Mouse (Mus musculus) embryonic fibroblast, embryonic 13.5 days (primary cell): ENCODE data around the gene Hoxa5. TPM values are rescaled to one million over a fixed set of nuclear protein-coding genes. Genes with fewer than 3 reads are reported as not detected.
A peak's percentile ranks its signal among the peaks of the same experiment; 100 is the strongest.

Experiments used
- H3K27ac ChIP-seq: 2 replicates; pipeline ENCODE4 v1.5.1; 2012; ENCODE audit warnings: low read length, control low read depth, inconsistent platforms; ENCODE audit not compliant: insufficient read depth
- H3K4me1 ChIP-seq: 2 replicates; pipeline ENCODE4 v1.6.1; 2011; ENCODE audit warnings: low read length; ENCODE audit not compliant: control insufficient read depth, insufficient read depth
- H3K4me3 ChIP-seq: 2 replicates; pipeline ENCODE4 v1.5.1; 2011; ENCODE audit warnings: mild to moderate bottlenecking, control low read depth, low read length; ENCODE audit not compliant: insufficient read depth
- CTCF ChIP-seq: IDR thresholded peaks from 2 replicates; pipeline ENCODE4 v1.5.1; 2011; ENCODE audit warnings: mild to moderate bottlenecking, control low read depth, low read length, moderate library complexity, borderline replicate concordance; ENCODE audit not compliant: insufficient read depth
- POLR2A ChIP-seq: IDR thresholded peaks from 2 replicates; pipeline ENCODE4 v1.6.1; 2011; ENCODE audit warnings: low read depth, mild to moderate bottlenecking, control low read depth, low read length, moderate library complexity
- polyA plus RNA-seq: library from polyadenylated mRNA; stranded (reverse); fragments of >200 nt; gene quantifications from 2 replicates; pipeline ENCODE4 v1.2.4, GENCODE M21; 2011; ENCODE audit warnings: low read depth; ENCODE audit not compliant: missing spikeins, insufficient read length

Hoxa5 gene
- polyA plus RNA-seq, 1 experiment: 11.9 TPM

DNA sequence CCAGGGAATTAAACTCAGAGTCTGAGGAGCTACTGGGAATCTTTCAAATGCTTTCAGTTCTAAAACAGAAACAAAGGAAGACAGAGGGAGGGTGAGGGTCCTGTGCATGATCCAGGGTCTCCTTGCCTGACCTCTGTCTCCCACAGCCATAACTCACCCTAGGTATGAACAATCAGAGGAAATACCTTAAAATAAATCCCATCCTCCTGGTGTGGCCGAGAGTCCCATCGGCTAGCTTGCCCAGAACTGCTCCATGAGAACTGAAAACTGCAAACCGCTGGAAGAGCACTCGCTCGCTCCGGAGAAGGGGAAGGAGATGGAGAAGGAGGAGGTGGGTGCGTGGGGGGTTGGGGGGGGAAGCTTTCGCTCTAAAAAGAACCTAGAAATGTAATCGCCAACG, 24.7 kb downstream of the Hoxa5 start:
- Histone ChIP-seq H3K4me3 (peak overlapping the region; percentile 45), H3K4me1 (peaks cover 2% of the 10 kb centered on the region; the same call in 1 of the 2 replicates), H3K27ac (peak overlapping the region; percentile 10; the same call in 1 of the 2 replicates)
- TF ChIP-seq POLR2A: no peak
- no peak for TF ChIP-seq CTCF

DNA sequence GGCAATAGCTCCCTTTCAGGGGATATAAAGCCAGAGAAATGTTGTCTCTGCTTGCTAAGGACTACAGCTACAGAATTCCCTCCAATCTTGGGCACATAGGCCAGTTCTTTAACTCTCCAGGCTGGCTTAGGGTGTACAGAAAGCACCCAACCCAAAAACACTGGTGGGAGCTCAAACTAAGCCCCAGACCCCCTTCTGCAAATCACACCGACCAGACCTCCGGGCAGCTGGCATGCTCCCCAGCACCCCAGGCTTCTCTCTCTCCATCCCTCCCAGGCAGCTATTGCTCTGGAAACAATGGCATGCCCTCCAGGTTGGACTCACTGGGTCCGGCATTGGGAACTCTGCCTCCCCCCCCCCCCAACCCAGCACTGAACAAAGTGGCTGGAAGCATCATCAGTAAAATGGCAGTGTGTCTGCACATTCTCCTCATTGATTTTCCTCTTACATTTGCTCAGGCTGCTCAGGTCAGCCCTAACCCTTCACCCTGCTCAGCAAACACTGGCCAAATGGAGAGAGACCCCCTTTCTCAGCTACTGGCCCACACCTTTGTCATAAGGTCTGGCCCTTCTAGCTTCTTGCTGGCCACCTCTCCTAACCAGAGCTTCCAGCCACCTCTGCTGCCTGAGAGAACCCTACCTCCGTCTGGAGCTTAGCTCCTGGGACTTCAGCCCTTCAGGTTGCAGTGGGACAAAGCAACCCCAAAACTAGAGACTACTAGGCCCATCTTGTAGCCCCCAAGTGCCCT, 25.3 kb downstream of the Hoxa5 start:
- Histone ChIP-seq H3K27ac (peak overlapping the region; percentile 68), H3K4me3 (peak overlapping the region; percentile 45), H3K4me1 (peaks cover 2% of the 10 kb centered on the region; the same call in 1 of the 2 replicates)
- TF ChIP-seq CTCF (no peak), POLR2A (no peak)

DNA sequence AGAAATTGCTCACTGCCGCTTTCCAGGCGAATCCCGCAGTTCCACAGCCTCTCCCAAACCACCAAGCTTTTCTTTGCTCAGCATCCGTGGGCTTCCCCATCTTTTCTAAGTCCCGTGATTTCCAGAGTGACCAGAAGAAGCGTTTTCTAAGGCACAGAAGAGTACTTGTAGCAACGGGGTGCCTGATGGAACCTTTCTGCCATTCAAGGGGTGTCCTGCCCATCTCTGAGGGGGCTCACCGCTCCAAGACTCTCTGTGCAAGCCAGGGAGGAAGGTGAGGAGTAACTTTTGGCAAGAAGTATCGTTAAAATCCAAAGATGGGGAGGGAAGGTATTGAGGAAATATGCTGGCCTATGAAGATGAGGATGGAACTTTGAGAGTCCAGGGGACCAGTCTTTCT, 26.6 kb downstream of the Hoxa5 start:
- TF ChIP-seq CTCF: no peak
- TF ChIP-seq POLR2A: no peak
- peak overlapping the region; percentile 68 for H3K27ac ChIP-seq
- peak overlapping the region; percentile 48 for H3K4me3 ChIP-seq
- peaks cover 2% of the 10 kb centered on the region; the same call in 1 of the 2 replicates for H3K4me1 ChIP-seq

DNA sequence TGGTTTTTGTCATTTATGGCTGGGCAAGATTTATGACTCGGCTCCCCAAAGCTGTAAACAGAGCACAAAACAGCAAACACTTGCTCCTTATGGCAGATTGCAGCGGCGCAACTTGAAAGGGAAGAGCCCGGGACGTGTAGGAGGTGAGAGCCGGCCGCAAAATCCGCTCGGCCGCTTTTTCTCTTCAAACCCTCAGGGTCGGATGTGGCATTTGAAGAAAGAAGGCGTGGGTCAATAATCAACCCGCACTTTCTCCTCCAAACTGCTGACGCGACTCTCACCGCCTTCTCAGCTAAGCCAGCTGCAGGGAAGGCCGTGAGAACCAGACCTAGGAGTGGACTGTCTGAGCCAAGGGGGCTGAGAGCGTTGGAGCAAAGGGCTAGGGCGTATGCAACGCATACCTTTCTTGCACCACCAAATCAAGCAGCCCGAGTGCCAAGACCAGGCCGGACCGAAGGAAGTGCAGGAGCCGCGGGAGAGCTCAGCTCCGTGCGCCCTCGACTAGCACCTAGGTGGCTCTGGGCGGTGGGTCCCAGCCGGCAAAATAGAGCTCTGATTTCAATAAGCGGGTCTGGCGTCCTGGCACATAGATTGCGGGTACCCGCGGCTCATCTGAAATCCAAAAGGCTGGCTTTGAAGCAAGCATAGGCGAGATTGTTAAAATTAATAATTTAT, 27.2 kb downstream of the Hoxa5 start, which contains the start of gene 5730596B20Rik:
Gene 5730596B20Rik, plus strand, starts transcription at position 438 of the 675 bp plus-strand sequence.
- TF ChIP-seq CTCF (no peak), POLR2A (peak; percentile 37; the same call in 1 of the 2 replicates)
- Histone ChIP-seq H3K4me1 (peaks cover 2% of the 10 kb centered on the region; the same call in 1 of the 2 replicates), H3K4me3 (peak within 1 kb of the TSS; percentile 48), H3K27ac (peak within 1 kb of the TSS; percentile 81)

DNA sequence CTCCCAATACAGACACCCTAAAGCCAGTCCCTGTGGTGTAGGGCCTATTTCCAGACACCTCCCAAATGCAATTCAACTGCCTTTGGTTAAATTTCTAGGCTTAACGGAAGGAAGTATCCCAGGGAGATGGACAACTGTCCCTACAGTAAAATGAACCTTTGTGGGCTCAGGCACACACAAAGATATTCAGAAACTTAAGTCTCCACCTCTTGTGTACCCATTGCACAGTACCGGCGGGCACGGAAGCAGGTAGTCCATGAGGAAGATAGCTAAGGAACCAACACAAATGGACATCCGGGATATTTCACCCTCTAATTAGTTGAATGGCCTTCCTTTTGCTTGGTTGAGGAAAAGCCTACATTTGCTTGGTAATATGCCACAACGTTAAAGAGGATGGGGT, 28.0 kb downstream of the Hoxa5 start:
- peaks cover 2% of the 10 kb centered on the region; the same call in 1 of the 2 replicates for H3K4me1 ChIP-seq
- peak overlapping the region; percentile 81 for H3K27ac ChIP-seq
- TF ChIP-seq POLR2A (no peak), CTCF (no peak)
- H3K4me3 ChIP-seq: peak overlapping the region; percentile 48

DNA sequence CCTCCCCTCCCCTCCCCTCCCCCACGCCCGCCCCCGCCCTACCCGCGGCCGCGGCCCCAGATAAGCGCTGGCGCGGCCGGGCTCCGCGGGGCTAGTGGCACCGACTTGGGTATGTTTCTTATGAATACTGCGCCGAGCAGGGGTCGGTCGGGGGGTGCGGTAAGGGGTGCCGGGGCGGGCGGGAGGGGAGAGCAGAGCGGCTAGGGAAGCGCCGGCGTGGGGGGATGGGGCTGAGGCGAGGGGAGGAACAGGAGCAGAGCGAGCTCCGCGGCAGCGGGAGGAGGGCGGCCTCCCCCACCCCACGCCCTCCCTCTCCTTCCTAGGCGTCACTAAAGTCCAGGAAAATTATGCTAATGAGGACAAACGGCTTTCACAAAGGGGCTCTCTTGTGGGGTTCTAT, 28.5 kb downstream of the Hoxa5 start:
- H3K27ac ChIP-seq: peak overlapping the region; percentile 81
- H3K4me3 ChIP-seq: peak overlapping the region; percentile 48
- peaks cover 8% of the 10 kb centered on the region for H3K4me1 ChIP-seq
- TF ChIP-seq CTCF (no peak), POLR2A (no peak)

DNA sequence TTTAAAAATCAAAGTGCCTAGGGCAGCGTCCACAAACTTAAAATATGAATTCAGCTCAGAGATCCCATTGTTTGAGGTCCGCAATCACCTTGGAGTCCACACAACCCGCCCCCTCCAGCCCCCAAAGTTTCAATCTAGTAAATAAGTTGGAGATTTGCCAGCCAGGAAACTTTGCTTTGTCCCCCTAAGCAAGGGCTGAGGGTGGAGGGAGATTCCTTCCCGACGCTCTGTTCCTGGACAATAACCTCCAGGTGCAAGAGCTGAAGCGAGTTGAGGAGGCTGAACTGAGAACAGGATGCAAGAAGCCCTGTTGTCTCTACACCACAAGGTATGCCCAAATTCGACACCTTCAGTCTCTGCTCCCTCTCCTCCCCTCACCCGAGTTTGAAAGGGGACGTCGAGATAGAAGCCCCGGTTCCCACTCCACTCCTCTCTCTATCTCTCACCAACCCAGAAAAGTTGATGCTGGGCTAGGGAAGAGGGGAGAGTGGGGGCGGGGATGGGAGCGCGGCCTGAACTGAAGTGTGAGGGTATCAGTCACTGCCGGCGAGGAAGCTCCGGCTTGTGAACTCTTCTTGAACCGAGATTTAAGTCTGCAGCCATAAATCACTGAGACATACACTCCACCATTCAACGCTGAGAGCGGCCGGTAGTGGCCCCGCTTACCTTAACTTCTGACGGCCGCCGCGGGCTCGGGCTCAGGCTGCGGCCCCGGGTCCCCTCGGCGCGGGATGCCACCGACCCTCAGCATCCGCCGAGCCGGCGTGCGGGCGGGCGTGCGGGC, 29.2 kb downstream of the Hoxa5 start:
- Histone ChIP-seq H3K4me1 (peaks cover 8% of the 10 kb centered on the region), H3K4me3 (peak overlapping the region; percentile 48)
- no peak for TF ChIP-seq CTCF
- TF ChIP-seq POLR2A: no peak

DNA sequence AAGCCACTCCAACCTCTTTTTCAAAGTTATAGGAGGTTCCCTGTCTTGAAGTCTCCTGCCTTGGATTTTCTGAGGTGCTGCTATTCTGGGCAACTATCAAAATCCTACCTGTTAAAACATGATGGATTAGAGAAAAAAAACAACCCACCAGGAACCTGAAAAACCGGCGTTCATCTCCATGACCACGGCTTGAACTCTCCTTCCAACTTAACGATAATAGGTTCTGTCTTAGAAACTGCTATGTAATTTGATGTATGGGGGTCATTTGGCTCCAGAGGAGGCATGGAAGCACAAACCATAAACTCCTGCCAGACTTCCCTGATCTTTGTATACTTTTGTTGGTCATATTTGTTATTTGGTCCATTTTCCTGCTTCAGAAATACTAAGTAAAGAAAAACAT, 30.7 kb downstream of the Hoxa5 start:
- Histone ChIP-seq H3K27ac (peak overlapping the region; percentile 90; the same call in 1 of the 2 replicates), H3K4me1 (peaks cover 8% of the 10 kb centered on the region), H3K4me3 (no peak overlapping the region)
- no peak for TF ChIP-seq POLR2A

More for the DNA sequence above, 29.2 kb downstream of the Hoxa5 start:
- peak overlapping the region; percentile 39 for H3K27ac ChIP-seq

DNA sequence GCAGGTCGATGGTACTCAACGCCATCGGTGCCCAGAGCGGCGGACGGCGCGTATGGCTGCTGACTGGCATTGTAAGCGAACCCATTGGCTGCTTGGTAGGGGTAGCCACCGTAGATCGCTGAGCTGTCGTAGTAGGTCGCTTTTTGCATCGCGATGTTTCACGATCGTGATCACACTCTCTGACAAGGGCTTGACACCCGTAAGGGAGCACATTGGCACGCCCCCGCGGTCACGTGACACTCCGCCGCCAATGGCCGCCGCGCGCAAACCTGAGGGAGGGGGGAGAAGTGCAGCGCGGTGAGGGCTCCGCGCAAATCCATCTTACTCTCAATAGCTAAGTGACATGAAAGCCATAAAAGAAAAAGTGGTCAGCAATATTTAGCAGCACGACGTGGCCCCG, 31.9 kb downstream of the Hoxa5 start:
- TF ChIP-seq POLR2A: peak; percentile 55
- no peak for TF ChIP-seq CTCF
- peak overlapping the region; percentile 20 for H3K4me3 ChIP-seq
- H3K4me1 ChIP-seq: peaks cover 8% of the 10 kb centered on the region
- peak overlapping the region; percentile 90; the same call in 1 of the 2 replicates for H3K27ac ChIP-seq
